Mouse (Mus musculus) layer of hippocampus, adult 6 months (tissue): ENCODE measurements around the gene Ninj2. TPM values are rescaled to one million over a fixed set of nuclear protein-coding genes. Genes with fewer than 3 reads are reported as not detected.

Source experiments
- long read RNA-seq, 2 experiments: library from polyadenylated mRNA; unstranded; transcript quantifications; one replicate each; pipeline ENCODE4 v2.0.0; 2019 to 2020
- polyA plus RNA-seq: library from polyadenylated mRNA; unstranded; fragments of <200 nt; fragmentation: Nextera tagmentation; gene quantifications from 2 replicates; pipeline ENCODE4 v1.2.3, GENCODE M21; 2021

Gene Ninj2
- 6.4 and 8.5 TPM in 2 replicates for polyA plus RNA-seq
- long read RNA-seq, experiment 1, partial matches to known transcripts: 4 of 9 reads
- long read RNA-seq, experiment 1, other reads (novel, unspliced or antisense): 2 of 9 reads
- long read RNA-seq, experiment 2, partial matches to known transcripts: 2 of 8 reads
- long read RNA-seq, experiment 2, other reads (novel, unspliced or antisense): 5 of 8 reads

GRCm38 (mm10) chr6:120093100-120093499 is at the start of gene Ninj2:
Gene Ninj2, plus strand, starts transcription at chr6:120093350.

Other genes with a start within 250 kb of the Ninj2 start
- gene Erc1, start 245.2 kb upstream of the Ninj2 start, polyA plus RNA-seq: 13.4 and 15.8 TPM in 2 replicates
- 13.6 and 15.8 TPM in 2 replicates for gene Rad52, start 190.7 kb upstream of the Ninj2 start, polyA plus RNA-seq
- 20.6 and 27.0 TPM in 2 replicates for gene Wnk1, start 54.7 kb upstream of the Ninj2 start, polyA plus RNA-seq
- gene D330020A13Rik, start 201.0 kb downstream of the Ninj2 start, polyA plus RNA-seq: 0.24 TPM in 1 of 2 replicates, not detected in the other
- 0.31 and 0.39 TPM in 2 replicates for gene B4galnt3, start 201.2 kb downstream of the Ninj2 start, polyA plus RNA-seq